Mouse (Mus musculus) hindbrain, embryonic 14.5 days (tissue): Measurements from ENCODE around the gene Dcun1d4. TPM values are rescaled to one million over a fixed set of nuclear protein-coding genes. Genes with fewer than 3 reads are reported as not detected.

Experiments used
- ATAC-seq: fragments of 200-750 bp; cut with Nextera tagmentation; 2 replicates; pipeline ENCODE4 v1.8.0; 2017; ENCODE audit warnings: moderate number of reproducible peaks, mild to moderate bottlenecking, moderate TSS enrichment, moderate library complexity; ENCODE audit not compliant: low FRiP score
- DNase-seq: peaks from one replicate; pipeline ENCODE4 v3.0.0-alpha.2; 2015; ENCODE audit warnings: low spot score
- H3K27ac ChIP-seq: fragments of 300-500 bp; sonication (generic); 2 replicates; pipeline ENCODE4 v1.5.1; 2014; ENCODE audit warnings: mild to moderate bottlenecking, moderate library complexity
- H3K27me3 ChIP-seq: fragments of 300-500 bp; sonication (generic); 2 replicates; pipeline ENCODE4 v1.6.1; 2014; ENCODE audit warnings: mild to moderate bottlenecking, low read length, mixed read lengths; ENCODE audit not compliant: control insufficient read depth, insufficient read depth
- H3K36me3 ChIP-seq: fragments of 300-500 bp; sonication (generic); replicated peaks from 2 replicates; pipeline ENCODE4 v1.6.1; 2014; ENCODE audit not compliant: control insufficient read depth, insufficient read depth
- H3K4me1 ChIP-seq: fragments of 300-500 bp; sonication (generic); replicated peaks from 2 replicates; pipeline ENCODE4 v1.6.1; 2014; ENCODE audit warnings: antibody characterized with exemption, low read length, mixed read lengths; ENCODE audit not compliant: control insufficient read depth, insufficient read depth
- H3K4me2 ChIP-seq: fragments of 300-500 bp; sonication (generic); replicated peaks from 2 replicates; pipeline ENCODE4 v1.6.1; 2014; ENCODE audit warnings: mild to moderate bottlenecking, moderate library complexity
- H3K4me3 ChIP-seq: fragments of 300-500 bp; sonication (generic); replicated peaks from 2 replicates; pipeline ENCODE4 v1.5.1; 2014; ENCODE audit warnings: mild to moderate bottlenecking, low read length
- H3K9ac ChIP-seq: fragments of 300-500 bp; sonication (generic); 2 replicates; pipeline ENCODE4 v1.6.1; 2014
- H3K9me3 ChIP-seq: fragments of 300-500 bp; sonication (generic); 2 replicates; pipeline ENCODE4 v1.6.1; 2016; ENCODE audit warnings: low read length; ENCODE audit not compliant: control insufficient read depth
- WGBS: fragments of 180-500 bp; shearing (Covaris S2); extraction: QIAGEN DNeasy Blood & Tissue Kit; methylation state at CpG from one replicate; pipeline ENCODE4 v1.1.7; 2014; 5-methylcytosine and 5-hydroxymethylcytosine counted together
- polyA plus RNA-seq: library from polyadenylated mRNA; unstranded; fragments of >200 nt; fragmentation: Nextera tagmentation; extraction: Ambion mirVana; gene quantifications from 2 replicates; pipeline ENCODE4 v1.2.1, GENCODE M21; 2014

Dcun1d4 gene
- polyA plus RNA-seq, 1 experiment from 2014 or later = 61.5 TPM

DNA sequence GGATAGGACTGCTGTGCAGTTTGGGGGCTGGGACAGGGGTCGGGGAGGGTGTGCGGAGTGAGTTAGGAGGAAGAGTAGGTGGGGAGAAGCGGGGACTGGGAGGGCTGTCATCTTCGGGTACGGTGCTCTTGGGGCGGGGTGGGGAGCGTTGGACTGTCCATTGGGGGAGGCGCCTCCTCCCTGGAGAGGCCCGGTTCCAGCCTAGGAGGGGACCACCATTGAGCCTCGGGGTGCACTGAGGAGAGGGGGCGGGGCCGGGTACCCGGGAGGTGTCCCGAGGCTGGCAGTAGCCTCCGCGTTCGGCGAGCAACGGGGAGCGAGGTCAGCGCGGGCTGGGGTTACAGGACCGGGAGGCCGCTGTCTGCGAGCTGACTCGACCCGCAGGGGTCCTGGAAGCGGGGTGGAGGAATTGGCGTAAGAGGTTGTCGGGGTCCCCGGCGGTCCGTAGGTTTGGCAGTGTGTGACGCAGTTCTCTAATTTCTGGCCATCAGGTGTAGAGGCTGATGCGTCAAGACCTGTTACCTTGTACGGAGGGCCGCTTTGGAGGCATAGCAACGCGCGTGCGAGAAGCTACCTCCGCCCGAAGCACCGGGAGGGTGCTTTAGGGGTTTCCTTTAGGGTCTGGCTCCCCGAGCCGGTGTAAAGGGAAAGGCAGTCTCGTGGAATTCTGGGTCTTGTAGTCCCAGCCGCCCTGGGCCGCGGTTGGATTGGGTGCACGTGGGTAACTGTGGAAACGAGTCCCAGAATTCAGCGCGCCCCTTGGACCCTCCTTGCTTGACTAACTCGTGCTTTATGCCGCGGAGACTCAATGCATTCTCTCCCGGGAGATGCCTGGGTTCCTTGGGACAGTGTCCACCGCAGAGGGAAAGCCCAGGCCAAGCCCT lies 11.3 kb downstream of the Dcun1d4 start:
- 1% methylated on average over 57 of the region's 59 CpGs for WGBS
- H3K27me3 ChIP-seq = no peaks in the 10 kb centered on the region
- H3K36me3 ChIP-seq = no peaks in the 10 kb centered on the region
- H3K27ac ChIP-seq = peak overlapping the region; percentile 96
- H3K9me3 ChIP-seq = no peaks in the 10 kb centered on the region
- ATAC-seq = peak; percentile 69
- H3K9ac ChIP-seq = peak overlapping the region; percentile 84
- H3K4me2 ChIP-seq = peak overlapping the region; percentile 90
- peaks cover 14% of the 10 kb centered on the region for H3K4me1 ChIP-seq
- peak; percentile 90 for DNase-seq
- H3K4me3 ChIP-seq = peak overlapping the region; percentile 93

DNA sequence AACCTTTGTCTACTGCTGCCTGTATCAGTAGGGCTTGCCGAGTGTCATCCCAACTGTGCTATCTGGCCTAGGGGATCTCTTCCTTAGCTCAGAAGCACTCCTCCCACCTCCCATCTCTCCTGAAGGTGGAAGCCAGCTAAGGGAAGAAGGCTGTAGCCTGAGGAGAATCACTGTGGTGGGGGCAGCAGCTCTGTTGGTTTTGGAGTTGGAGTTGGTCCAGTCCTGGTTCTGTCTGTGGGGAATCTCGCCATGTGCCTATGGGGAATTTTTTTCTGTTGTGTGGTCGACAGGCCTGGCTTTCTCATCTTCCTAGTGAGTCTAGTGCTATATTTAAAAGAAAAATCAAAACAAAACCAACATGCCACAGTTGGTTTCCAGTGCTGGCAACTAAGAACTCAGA lies 16.6 kb downstream of the Dcun1d4 start:
- no peak overlapping the region for H3K4me2 ChIP-seq
- no peaks in the 10 kb centered on the region for H3K9me3 ChIP-seq
- ATAC-seq = no peak
- H3K4me1 ChIP-seq = 0 out of 2 replicates have a peak, but pooled peaks cover 7% of the 10 kb centered on the region
- no peaks in the 10 kb centered on the region for H3K27me3 ChIP-seq
- 85% methylated on average over 3 of the region's 3 CpGs for WGBS
- no peak overlapping the region for H3K4me3 ChIP-seq
- no peak overlapping the region for H3K27ac ChIP-seq
- no peaks in the 10 kb centered on the region for H3K36me3 ChIP-seq
- no peak overlapping the region for H3K9ac ChIP-seq
- no peak for DNase-seq

DNA sequence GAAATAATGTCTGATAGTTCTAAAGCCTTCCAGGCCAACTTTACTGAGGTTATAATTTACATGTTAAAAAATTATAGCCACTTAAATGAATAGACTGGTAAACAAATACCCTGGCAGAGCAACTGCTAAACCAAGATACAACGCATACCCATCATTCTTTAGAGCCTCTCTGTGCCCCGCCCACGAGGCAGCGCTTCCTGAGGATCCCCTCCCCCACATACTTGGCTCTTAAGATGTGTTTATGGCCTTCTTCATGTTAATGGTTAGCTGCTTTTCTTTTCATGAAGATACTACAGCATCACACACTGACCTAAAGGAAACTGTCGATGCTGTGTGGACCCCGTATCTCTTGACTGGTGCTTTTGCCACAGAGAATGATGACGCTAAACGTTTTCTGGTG lies 17.8 kb downstream of the Dcun1d4 start:
- H3K27me3 ChIP-seq = no peaks in the 10 kb centered on the region
- no peak overlapping the region for H3K4me2 ChIP-seq
- H3K9me3 ChIP-seq = no peaks in the 10 kb centered on the region
- WGBS = 82% methylated on average over 8 of the region's 8 CpGs
- no peaks in the 10 kb centered on the region for H3K4me1 ChIP-seq
- no peak for DNase-seq
- no peak overlapping the region for H3K27ac ChIP-seq
- no peaks in the 10 kb centered on the region for H3K36me3 ChIP-seq
- H3K4me3 ChIP-seq = no peak overlapping the region
- H3K9ac ChIP-seq = no peak overlapping the region
- ATAC-seq = no peak

DNA sequence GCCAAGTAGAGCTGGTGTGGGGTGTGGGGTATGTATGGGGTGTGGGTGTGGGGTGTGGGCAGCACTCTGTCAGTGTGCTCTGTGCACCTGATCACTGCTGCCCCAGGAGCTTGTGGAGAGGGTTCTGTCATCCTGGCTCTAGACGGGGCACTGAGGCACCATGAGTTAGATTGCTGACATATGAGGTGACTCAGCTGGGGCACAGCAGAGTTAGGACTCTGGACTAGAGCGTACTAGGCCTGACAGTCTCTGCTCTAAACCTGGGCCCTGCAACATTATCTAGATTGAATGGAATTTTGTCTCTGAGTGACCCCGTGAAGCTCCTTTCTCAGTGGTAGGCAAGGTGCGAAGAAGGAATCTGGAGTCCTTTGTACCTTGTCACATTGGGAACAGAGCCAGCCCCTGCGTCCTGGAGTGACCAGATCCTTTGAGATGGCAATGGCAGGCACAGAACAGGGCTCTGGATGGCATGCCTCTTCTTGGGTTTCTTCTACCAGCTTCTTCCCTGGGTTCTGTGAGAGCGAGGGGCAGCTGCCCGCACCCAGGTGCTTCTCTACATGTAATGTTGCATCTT lies 20.2 kb downstream of the Dcun1d4 start:
- DNase-seq = no peak
- Histone ChIP-seq H3K4me3 (no peak overlapping the region), H3K4me1 (no peaks in the 10 kb centered on the region), H3K9ac (no peak overlapping the region), H3K9me3 (no peaks in the 10 kb centered on the region), H3K27me3 (no peaks in the 10 kb centered on the region), H3K27ac (no peak overlapping the region), H3K4me2 (no peak overlapping the region), H3K36me3 (no peaks in the 10 kb centered on the region)
- ATAC-seq = no peak
- WGBS = 90% methylated on average over 7 of the region's 7 CpGs

DNA sequence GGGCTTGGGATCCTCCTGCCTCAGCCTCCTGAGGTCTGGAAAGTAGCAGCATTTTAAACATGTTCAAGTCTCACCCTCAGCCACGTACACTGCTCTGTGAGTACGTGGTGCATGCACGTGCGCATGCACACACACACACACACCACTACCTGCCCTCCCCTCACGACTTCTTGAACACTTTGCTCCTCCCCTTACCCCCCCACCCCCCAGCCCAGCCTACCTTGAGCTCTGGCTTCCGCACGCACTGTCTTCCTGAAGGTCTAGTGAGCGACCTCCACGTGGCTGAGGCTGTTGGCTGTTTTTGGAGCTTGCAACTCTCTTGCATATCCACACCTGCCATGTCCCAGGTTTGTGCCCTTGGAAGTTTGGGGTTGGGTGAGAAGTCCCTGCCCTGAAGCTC lies 21.6 kb downstream of the Dcun1d4 start:
- H3K4me1 ChIP-seq = no peaks in the 10 kb centered on the region; the same call in 1 of the 2 replicates
- no peak overlapping the region for H3K4me2 ChIP-seq
- H3K9me3 ChIP-seq = no peaks in the 10 kb centered on the region
- DNase-seq (no peak), ATAC-seq (no peak)
- no peak overlapping the region for H3K9ac ChIP-seq
- H3K27ac ChIP-seq = no peak overlapping the region
- no peaks in the 10 kb centered on the region for H3K27me3 ChIP-seq
- 91% methylated on average over 9 of the region's 9 CpGs for WGBS
- no peak overlapping the region for H3K4me3 ChIP-seq
- H3K36me3 ChIP-seq = no peaks in the 10 kb centered on the region

DNA sequence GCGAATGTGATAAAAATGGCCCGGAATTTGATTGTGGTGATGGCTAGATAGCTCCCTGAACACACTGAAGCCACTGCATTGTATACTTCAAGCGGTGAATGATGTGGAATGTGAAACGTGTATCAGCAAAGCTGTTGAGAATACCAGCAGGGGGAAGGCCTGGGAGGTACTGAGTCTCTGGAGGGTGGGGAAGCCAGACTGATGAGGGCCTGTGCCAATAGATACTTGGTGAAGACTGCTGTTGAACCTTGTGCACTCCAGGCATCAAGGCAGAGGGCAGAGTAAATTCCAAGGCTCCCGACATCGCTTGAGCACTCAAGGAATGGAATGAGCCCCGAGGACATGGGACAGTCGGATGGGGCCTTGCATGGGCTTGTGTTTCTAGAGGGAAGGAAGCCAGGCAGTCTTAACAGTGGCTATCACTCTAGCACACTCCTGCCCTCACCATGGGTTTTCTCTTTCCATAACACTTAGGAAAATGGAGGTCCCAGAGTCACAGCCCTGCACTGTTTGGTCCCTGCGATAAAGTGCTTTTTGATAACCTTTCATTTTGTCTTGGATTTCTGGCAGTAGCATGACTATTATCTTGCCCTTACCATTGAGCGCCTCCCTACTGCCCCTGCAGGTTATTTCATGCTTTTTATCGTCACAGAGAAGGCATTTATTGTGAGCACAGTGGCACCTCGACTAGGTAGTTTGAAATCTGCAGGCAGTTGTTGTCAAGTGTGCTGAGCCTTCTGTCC lies 22.4 kb downstream of the Dcun1d4 start:
- Histone ChIP-seq H3K9ac (no peak overlapping the region), H3K9me3 (no peaks in the 10 kb centered on the region), H3K4me2 (no peak overlapping the region), H3K4me3 (no peak overlapping the region), H3K4me1 (no peaks in the 10 kb centered on the region; the same call in 1 of the 2 replicates), H3K27ac (no peak overlapping the region), H3K27me3 (no peaks in the 10 kb centered on the region), H3K36me3 (no peaks in the 10 kb centered on the region)
- DNase-seq (no peak), ATAC-seq (no peak)
- 79% methylated on average over 12 of the region's 12 CpGs for WGBS

DNA sequence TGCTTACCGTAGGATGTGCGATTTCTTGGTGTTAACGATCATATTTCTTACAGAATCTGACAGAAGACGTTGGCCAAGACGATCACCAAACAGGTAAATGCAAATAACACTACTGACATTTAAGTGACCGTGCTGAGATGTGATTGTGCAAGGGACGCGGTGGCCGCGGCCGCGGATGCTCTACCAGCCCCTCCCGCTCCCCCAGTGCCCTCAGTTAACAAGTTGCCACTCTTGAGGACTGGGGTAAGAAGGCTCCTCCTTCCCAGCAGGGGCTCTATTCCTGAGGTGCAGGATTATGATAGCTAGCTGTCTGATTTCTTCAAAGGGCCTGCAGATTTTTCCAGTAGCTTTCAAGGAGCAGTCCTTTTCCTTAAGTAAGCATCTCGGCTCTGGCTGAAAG lies 30.3 kb downstream of the Dcun1d4 start:
- H3K4me3 ChIP-seq = no peak overlapping the region
- H3K9ac ChIP-seq = no peak overlapping the region
- peaks cover 45% of the 10 kb centered on the region for H3K36me3 ChIP-seq
- H3K9me3 ChIP-seq = no peaks in the 10 kb centered on the region
- H3K27me3 ChIP-seq = no peaks in the 10 kb centered on the region
- WGBS = 88% methylated on average over 14 of the region's 14 CpGs
- H3K4me2 ChIP-seq = no peak overlapping the region
- DNase-seq (no peak), ATAC-seq (no peak)
- H3K27ac ChIP-seq = no peak overlapping the region
- peaks cover 4% of the 10 kb centered on the region; the same call in 1 of the 2 replicates for H3K4me1 ChIP-seq

DNA sequence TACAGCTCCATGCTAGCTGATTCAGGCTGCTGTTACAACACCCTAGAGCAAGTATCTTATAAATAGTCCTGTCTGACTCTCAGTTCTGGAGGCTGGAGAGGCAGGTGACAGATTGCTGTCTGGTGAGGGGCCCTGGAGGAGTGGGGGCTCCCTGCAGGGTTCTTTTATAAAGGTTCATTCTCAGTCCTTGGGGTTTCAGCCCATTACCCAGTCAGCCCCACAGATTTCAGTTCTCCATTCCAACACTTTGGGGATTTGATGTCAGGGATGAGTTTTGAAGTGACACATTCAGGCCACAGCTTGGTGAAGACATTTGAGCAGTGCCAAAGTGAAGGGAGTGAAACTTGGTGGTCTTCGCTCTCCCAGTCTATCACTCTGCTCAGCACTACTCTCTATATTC lies 31.4 kb downstream of the Dcun1d4 start:
- DNase-seq (no peak), ATAC-seq (no peak)
- H3K4me2 ChIP-seq = no peak overlapping the region
- H3K27ac ChIP-seq = no peak overlapping the region
- H3K4me1 ChIP-seq = peaks cover 4% of the 10 kb centered on the region; the same call in 1 of the 2 replicates
- H3K4me3 ChIP-seq = no peak overlapping the region
- 96% methylated on average over 1 of the region's 1 CpGs for WGBS
- H3K9ac ChIP-seq = no peak overlapping the region
- H3K36me3 ChIP-seq = peaks cover 54% of the 10 kb centered on the region
- no peaks in the 10 kb centered on the region for H3K27me3 ChIP-seq
- no peaks in the 10 kb centered on the region for H3K9me3 ChIP-seq

DNA sequence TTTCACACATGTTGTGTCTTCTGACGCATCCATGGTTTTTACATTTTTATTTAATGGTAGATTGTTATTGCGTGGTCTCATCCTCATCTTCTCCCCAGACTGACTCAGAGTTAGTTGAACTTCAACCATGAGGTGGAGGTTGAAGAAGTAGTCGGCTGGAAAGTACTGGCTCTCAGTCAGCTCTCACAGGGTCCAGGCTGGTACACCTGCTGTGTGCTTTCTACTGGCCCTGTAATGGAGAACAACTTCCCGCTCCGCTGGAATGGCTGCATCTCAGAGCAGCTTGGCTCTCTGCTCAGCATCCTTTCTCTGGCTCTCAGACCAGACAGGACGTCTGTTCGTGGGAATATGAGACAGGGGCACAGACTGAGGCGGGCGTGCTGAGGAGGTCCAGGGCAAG lies 31.9 kb downstream of the Dcun1d4 start:
- H3K9me3 ChIP-seq = no peaks in the 10 kb centered on the region
- no peak for DNase-seq
- ATAC-seq = no peak
- peaks cover 57% of the 10 kb centered on the region for H3K36me3 ChIP-seq
- no peaks in the 10 kb centered on the region for H3K27me3 ChIP-seq
- H3K27ac ChIP-seq = no peak overlapping the region
- H3K4me2 ChIP-seq = no peak overlapping the region
- WGBS = 85% methylated on average over 9 of the region's 9 CpGs
- H3K4me1 ChIP-seq = peaks cover 4% of the 10 kb centered on the region; the same call in 1 of the 2 replicates
- H3K4me3 ChIP-seq = no peak overlapping the region
- H3K9ac ChIP-seq = no peak overlapping the region
